Mouse (Mus musculus) C3H10T1/2 (cell line): ENCODE data around the gene Sap25. TPM values are rescaled to one million over a fixed set of nuclear protein-coding genes. Genes with fewer than 3 reads are reported as not detected.

Experiments
- polyA plus RNA-seq, 2 experiments: library from polyadenylated mRNA; unstranded; fragments of >200 nt; fragmentation: generic; extraction: Trizol; gene quantifications; one replicate each; pipeline ENCODE4 v1.2.1; 2012; ENCODE audit warnings: missing spikeins in 2 of 2

The Sap25 gene
- 1 to 10 TPM; 1.8 to 9.1 TPM for polyA plus RNA-seq

DNA sequence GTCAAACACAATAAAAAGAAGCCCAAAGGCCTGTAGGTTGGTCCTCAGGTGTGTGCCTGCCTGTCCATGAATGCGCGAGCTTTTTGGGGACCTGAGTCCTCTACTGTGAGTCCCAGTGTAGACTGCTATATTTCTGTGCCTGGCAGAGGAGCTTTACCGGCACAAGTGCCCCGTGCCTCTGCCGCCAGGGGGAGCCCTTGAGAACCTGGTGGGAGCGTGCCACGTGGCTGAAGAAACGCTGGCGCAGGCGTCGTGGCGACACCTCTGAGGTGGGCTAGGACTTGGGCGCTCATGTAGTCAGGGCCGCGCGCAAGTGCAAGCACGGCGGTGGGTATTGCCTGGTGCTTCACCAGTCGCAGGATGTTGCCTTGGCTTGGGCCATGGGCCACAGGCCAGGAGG, at the start of gene Sap25:
Sap25 (plus strand) TSS at position 281 of the 400 bp plus-strand sequence.

DNA sequence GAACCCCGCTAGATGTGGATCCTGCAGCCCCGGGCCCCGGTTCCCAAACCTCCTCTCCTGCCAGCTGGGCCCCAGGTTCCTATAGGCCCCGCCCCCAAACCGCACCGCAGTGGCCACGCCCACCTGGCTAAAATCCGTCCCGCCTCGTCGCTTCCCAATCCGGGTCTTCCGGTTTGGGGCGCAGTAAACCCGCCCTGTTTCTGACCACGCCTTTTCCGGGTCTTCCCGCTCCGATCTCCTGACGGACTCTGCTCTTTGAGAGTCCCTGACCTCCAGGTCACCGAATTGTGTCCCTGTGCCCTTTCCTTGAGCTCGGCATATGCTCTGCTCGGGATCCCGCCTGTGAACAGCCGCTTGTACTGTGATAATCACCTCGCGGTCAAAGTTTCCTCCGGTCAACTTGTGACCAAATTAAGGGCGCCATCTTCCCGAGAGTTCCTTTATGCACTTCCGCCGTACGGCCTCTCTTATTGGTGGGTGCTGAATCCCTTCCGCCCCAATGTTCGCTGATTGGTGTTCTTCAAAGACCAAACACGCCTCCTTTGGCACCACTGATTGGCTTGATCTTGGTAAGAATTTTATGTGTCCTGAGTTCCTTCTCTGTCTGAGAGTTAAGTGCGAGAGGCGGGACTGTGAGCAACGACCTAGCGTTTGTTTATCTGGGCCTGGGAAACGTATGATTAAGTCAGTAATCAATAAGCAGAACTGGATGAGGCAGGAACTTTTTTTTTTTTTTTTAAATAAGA, 40.3 kb upstream of the Sap25 start, which contains the start of gene Mospd3:
Mospd3 (minus strand) TSS at position 440 of the 746 bp plus-strand sequence.

DNA sequence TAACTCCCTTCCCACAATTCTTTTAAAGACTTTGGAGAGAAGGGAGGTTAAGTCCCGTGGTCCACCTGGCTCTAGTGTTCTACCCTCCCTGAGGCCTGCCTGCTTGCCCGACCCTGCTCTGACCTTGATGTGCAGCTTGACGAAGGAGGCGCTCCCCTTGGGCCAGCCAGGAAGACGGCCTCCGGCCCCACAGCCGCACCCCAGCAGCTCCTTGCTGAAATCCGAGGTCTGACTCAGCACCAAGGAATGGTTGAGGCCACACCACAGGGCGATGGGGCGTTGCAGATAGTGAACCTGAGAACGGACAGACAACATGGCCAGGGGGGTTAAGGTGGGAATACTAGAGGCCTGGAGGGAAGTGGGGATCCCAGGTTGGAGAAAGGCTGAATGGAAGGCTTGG, 27.6 kb upstream of the Sap25 start, which contains the start of gene Pcolce:
Pcolce (minus strand) TSS at position 235 of the 400 bp plus-strand sequence.

DNA sequence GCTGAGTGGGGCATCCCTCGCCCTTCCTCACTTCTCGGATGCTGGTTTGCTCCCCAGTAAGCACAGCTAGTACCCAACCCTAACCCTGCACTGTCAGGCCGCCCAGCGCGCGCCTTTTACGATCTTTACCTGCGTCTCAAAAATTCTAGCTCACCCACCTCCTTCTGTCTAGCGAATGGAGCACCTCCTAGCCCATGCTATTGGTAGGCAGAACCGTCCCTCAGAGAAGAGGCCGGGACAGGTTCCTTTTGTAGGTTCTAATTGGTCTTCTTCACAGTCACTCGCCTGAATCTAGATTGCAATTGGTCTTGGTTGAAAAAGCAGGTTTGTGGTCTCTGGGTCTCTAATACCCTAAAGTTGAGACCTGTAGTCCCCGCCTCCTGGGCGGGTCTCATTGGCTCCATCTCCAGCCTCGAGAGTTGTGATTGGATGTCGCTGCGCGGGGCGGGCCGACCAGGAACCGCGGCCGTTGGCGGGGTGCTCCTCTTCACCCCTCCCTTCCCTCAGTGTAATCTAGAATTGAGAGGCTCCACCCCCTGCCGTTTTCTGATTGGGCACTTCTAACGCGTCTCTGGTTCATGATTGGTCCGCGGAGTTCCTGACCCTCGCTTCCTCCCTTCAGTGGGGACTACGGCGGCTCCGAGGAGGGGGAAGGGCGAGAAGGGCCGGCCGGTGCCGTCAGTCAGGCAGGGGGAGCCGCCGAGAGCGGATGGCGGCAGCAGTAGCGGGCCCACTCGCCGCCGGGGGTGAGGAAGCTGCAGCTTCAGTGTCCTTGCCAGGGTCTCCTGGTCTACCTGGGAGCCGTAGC, 12.4 kb upstream of the Sap25 start, which contains the start of the genes Fbxo24, Lrch4 and Gm20605:
Fbxo24 (minus strand) TSS at position 505 of the 808 bp plus-strand sequence.
Lrch4 (plus strand) TSS at position 624 of the 808 bp plus-strand sequence.
Gm20605 (plus strand) TSS at position 678 of the 808 bp plus-strand sequence.

DNA sequence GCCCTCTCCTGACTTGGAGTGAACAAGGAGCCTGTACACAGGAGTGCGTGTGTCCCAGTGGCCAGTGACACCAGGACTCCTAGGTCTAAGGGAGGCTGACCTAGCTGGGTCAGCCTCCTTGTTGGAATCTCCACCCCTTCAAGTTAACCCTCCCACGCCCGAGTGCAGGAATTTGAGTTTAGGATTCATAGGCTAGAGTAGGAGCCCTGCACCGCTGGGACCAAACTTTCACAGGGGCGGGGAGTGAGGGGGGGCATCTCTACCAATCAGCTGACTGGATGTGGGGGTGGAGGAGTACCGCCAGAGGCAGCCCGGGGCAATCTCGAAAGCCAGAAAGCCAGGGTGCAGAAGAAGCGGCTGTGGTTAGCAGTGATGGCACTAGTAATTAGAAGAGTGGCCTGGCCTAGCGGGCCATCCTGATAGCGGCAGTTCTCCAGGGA, 4.5 kb downstream of the Sap25 start, which contains the start of gene Irs3:
Irs3 (minus strand) TSS at position 63 of the 440 bp plus-strand sequence.

DNA sequence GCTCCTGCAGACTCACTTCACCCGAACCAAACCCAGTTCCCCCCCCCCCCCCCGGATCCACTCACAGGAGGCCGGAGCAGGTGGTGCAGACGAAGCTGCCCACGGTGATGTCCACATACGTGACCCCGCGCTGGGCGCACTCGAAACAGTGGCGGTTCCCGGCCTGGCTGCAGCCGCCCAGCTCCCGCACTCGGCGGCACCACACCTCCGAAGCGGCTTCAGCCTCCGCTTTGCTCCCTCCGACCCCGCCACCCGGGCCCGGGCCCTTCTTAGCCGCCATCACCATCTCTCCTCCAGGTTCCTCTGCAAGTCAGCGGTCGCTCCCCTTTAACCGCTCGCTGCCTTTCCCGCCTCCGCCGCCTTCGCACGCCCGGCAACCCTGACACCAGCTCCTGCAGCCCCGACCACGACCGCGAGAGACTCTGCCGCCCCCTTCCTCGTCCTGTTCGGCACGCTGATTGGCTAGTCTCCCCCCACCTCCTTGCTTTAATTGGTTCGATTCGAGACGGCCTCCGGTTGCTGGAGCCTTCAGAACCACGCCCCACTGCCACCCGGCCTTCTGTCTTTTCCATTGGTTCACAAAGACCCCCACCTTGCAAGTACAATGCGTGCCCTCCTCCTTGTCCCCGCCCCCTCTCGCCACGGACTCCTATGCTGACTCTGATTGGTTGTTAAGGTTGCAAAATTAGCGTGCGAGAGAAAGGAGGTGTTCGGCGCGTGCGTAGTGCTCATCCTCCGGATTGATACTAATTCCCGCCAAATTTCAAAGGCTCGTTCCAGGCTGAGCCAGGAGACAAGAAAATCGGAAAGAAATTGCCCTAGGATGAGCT, 43.4 kb downstream of the Sap25 start, which contains the start of gene Agfg2:
Agfg2 (minus strand) TSS at position 433 of the 830 bp plus-strand sequence.

Other genes starting within 250 kb of the Sap25 start
- gene Zan, start 164.3 kb upstream of the Sap25 start, polyA plus RNA-seq = under 1 TPM; 0.06 to 0.25 TPM
- 10 to 100 TPM; 44.2 to 57.6 TPM for gene Pop7, start 138.8 kb upstream of the Sap25 start, polyA plus RNA-seq
- 10 to 100 TPM in 1 of 2 experiments, 1 to 10 TPM in 1; 2.8 to 14.6 TPM for gene Gigyf1, start 122.8 kb upstream of the Sap25 start, polyA plus RNA-seq
- not detected for gene Epo, start 108.1 kb upstream of the Sap25 start, polyA plus RNA-seq
- 100 to 1,000 TPM; 814 to 936 TPM for gene Gnb2, start 107.8 kb upstream of the Sap25 start, polyA plus RNA-seq
- gene Actl6b, start 87.8 kb upstream of the Sap25 start, polyA plus RNA-seq = not detected
- under 1 TPM in 1 of 2 experiments, not detected in 1; 0.06 TPM for gene Tfr2, start 71.5 kb upstream of the Sap25 start, polyA plus RNA-seq
- 100 to 1,000 TPM in 1 of 2 experiments, 10 to 100 TPM in 1; 60.1 to 124 TPM for gene Mospd3, start 40.3 kb upstream of the Sap25 start, polyA plus RNA-seq
- gene Pcolce, start 27.6 kb upstream of the Sap25 start, polyA plus RNA-seq = 1,000 to 10,000 TPM; 1,118 to 1,655 TPM
- gene Fbxo24, start 12.3 kb upstream of the Sap25 start, polyA plus RNA-seq = under 1 TPM; 0.23 to 0.85 TPM
- 10 to 100 TPM; 14.3 to 16.6 TPM for gene Lrch4, start 12.2 kb upstream of the Sap25 start, polyA plus RNA-seq
- gene Gm20605, start 12.2 kb upstream of the Sap25 start, polyA plus RNA-seq = 1 to 10 TPM; 1.4 to 6.0 TPM
- under 1 TPM; 0.02 to 0.06 TPM for gene Irs3, start 4.4 kb downstream of the Sap25 start, polyA plus RNA-seq
- gene Agfg2, start 43.4 kb downstream of the Sap25 start, polyA plus RNA-seq = 10 to 100 TPM in 1 of 2 experiments, 1 to 10 TPM in 1; 6.6 to 11.1 TPM
- 1 to 10 TPM; 1.7 to 6.6 TPM for gene Nyap1, start 100.3 kb downstream of the Sap25 start, polyA plus RNA-seq
- 10 to 100 TPM; 42.1 to 98.9 TPM for gene Tsc22d4, start 104.4 kb downstream of the Sap25 start, polyA plus RNA-seq
- gene Ppp1r35, start 137.5 kb downstream of the Sap25 start, polyA plus RNA-seq = 10 to 100 TPM; 32.9 to 38.5 TPM
- 10 to 100 TPM; 34.7 to 57.8 TPM for gene Mepce, start 146.3 kb downstream of the Sap25 start, polyA plus RNA-seq
- gene Zcwpw1, start 146.5 kb downstream of the Sap25 start, polyA plus RNA-seq = 1 to 10 TPM in 1 of 2 experiments, under 1 TPM in 1; 0.36 to 7.1 TPM
- gene Pilra, start 194.9 kb downstream of the Sap25 start, polyA plus RNA-seq = not detected
- under 1 TPM in 1 of 2 experiments, not detected in 1; 0.15 TPM for gene Pilrb1, start 216.8 kb downstream of the Sap25 start, polyA plus RNA-seq
- gene Pilrb2, start 230.5 kb downstream of the Sap25 start, polyA plus RNA-seq = under 1 TPM in 1 of 2 experiments, not detected in 1; 0.04 TPM